Mouse (Mus musculus) forebrain, postnatal 0 days (tissue): ENCODE measurements around the gene Fam187b. TPM values are rescaled to one million over a fixed set of nuclear protein-coding genes. Genes with fewer than 3 reads are reported as not detected.

Experiments
- ATAC-seq: fragments of 200-750 bp; cut with Nextera tagmentation; 2 replicates; pipeline ENCODE4 v1.8.0; 2017; ENCODE audit warnings: mild to moderate bottlenecking, moderate library complexity
- DNase-seq: peaks from one replicate; pipeline ENCODE4 v3.0.0-alpha.2; 2015
- H3K27ac ChIP-seq: fragments of 300-500 bp; sonication (generic); 2 replicates; pipeline ENCODE4 v1.5.1; 2014; ENCODE audit warnings: low read depth, mild to moderate bottlenecking, antibody characterized with exemption, low read length, moderate library complexity, mixed read lengths
- H3K27me3 ChIP-seq: fragments of 300-500 bp; sonication (generic); 2 replicates; pipeline ENCODE4 v1.6.1; 2014; ENCODE audit warnings: mild to moderate bottlenecking, low read length, mixed read lengths; ENCODE audit not compliant: insufficient read depth
- H3K36me3 ChIP-seq: fragments of 300-500 bp; sonication (generic); 2 replicates; pipeline ENCODE4 v1.6.1; 2014; ENCODE audit warnings: mild to moderate bottlenecking, moderate library complexity; ENCODE audit not compliant: insufficient read depth
- H3K4me1 ChIP-seq: fragments of 300-500 bp; sonication (generic); 2 replicates; pipeline ENCODE4 v1.6.1; 2014; ENCODE audit warnings: antibody characterized with exemption; ENCODE audit not compliant: insufficient read depth
- H3K4me2 ChIP-seq: fragments of 300-500 bp; sonication (generic); 2 replicates; pipeline ENCODE4 v1.6.1; 2014; ENCODE audit warnings: low read depth, mild to moderate bottlenecking, moderate library complexity
- H3K4me3 ChIP-seq: fragments of 300-500 bp; sonication (generic); 2 replicates; pipeline ENCODE4 v1.5.1; 2014; ENCODE audit warnings: low read depth, low read length, mixed read lengths
- H3K9ac ChIP-seq: fragments of 300-500 bp; sonication (generic); 2 replicates; pipeline ENCODE4 v1.6.1; 2014; ENCODE audit warnings: mild to moderate bottlenecking
- H3K9me3 ChIP-seq: fragments of 300-500 bp; sonication (generic); 2 replicates; pipeline ENCODE4 v1.6.1; 2016; ENCODE audit warnings: low read length
- CTCF ChIP-seq: sonication (generic); IDR thresholded peaks from 2 replicates; pipeline ENCODE4 v1.5.1; 2016; ENCODE audit warnings: antibody characterized with exemption, control low read depth, low read depth
- WGBS: fragments of 180-500 bp; shearing (Covaris S2); extraction: QIAGEN DNeasy Blood & Tissue Kit; methylation state at CpG from one replicate; pipeline ENCODE4 v1.1.7; 2014; 5-methylcytosine and 5-hydroxymethylcytosine counted together
- polyA plus RNA-seq: library from polyadenylated mRNA; unstranded; fragments of >200 nt; fragmentation: Nextera tagmentation; extraction: Ambion mirVana; gene quantifications from 2 replicates; pipeline ENCODE4 v1.2.1, GENCODE M21; 2015
- total RNA-seq: library from RNA; depleted of rRNA; stranded (reverse); fragments of >200 nt; gene quantifications from 2 replicates; pipeline ENCODE4 v1.2.3, GENCODE M21; 2014

Gene Fam187b
- total and polyA plus RNA-seq, 2 experiments from 2014 or later, result 0.48 to 0.50 TPM

DNA sequence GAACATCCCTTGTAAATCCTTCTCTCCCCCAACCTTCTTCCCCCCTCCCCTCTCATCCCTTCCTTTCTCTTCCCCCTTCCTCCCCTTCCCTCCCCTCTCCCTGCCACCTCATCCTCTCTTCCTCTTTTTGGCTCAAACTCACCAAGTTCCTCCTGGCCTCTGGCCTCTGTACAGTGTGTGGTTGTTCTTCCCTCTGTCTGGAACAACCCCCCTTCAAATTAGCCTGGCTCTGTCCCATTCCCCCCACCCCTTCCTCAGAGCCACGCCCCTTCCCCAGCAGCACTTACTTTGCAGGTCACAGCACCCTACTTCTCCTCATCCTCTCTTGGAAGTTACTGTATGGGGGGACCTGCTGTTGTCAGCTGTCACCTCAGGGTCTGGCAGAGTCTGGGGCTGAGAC lies 34.6 kb downstream of the Fam187b start:
- Histone ChIP-seq H3K27ac (no peak overlapping the region), H3K4me3 (no peak overlapping the region), H3K9ac (no peak overlapping the region), H3K27me3 (no peaks in the 10 kb centered on the region; the same call in 1 of the 2 replicates), H3K9me3 (no peaks in the 10 kb centered on the region), H3K36me3 (no peaks in the 10 kb centered on the region), H3K4me2 (no peak overlapping the region), H3K4me1 (no peaks in the 10 kb centered on the region)
- ATAC-seq, result no peak
- WGBS, result 74% methylated on average over 1 of the region's 1 CpGs
- no peak for TF ChIP-seq CTCF
- DNase-seq, result no peak

DNA sequence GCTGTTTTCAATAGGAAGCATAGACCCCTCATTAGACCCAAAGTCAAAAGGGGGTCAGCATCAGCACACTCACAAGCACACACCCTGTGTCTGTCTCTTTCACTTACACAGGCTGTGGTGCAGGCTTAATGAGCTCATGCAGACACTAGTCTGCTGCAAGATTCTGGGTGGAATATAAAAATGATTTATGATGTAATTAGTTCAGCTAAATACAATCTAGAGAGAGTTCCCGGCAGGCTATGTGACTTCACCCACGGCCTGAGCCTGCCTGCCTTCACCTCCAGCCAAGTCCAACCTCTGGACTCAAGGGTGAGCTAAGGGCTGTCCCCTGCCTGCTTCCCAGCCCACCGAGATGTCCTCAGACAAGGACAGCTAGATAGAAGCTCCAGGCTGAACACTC lies 35.3 kb downstream of the Fam187b start:
- ATAC-seq (no peak), DNase-seq (no peak)
- no peaks in the 10 kb centered on the region for H3K9me3 ChIP-seq
- H3K4me3 ChIP-seq, result no peak overlapping the region
- 77% methylated on average over 3 of the region's 3 CpGs for WGBS
- no peaks in the 10 kb centered on the region for H3K4me1 ChIP-seq
- H3K27me3 ChIP-seq, result no peaks in the 10 kb centered on the region; the same call in 1 of the 2 replicates
- no peak overlapping the region for H3K9ac ChIP-seq
- no peak overlapping the region for H3K27ac ChIP-seq
- no peak overlapping the region for H3K4me2 ChIP-seq
- no peaks in the 10 kb centered on the region for H3K36me3 ChIP-seq
- TF ChIP-seq CTCF, result no peak

DNA sequence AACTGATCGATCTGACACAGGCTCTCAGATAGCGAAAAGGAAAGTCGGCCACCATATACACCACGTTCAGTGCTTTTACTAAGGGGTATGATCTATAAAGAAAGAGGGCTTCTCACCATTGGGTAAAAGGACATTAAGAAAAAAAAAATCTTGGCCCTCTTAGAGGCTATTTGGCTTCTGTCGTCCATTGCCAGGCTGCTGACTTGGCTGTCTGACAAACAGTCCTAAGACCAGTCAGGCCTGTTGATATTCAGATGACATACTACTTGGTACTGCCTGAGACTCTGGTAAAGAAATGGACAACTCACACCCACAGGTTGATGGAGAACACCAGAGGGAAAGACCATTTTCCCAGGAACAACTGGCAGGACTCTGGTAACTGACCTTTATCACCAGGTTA lies 39.4 kb downstream of the Fam187b start:
- H3K4me2 ChIP-seq, result no peak overlapping the region
- H3K36me3 ChIP-seq, result no peaks in the 10 kb centered on the region
- H3K27ac ChIP-seq, result no peak overlapping the region
- H3K27me3 ChIP-seq, result no peaks in the 10 kb centered on the region
- no peaks in the 10 kb centered on the region for H3K4me1 ChIP-seq
- no peak for TF ChIP-seq CTCF
- no peak for DNase-seq
- no peak for ATAC-seq
- no peak overlapping the region for H3K4me3 ChIP-seq
- H3K9me3 ChIP-seq, result no peaks in the 10 kb centered on the region
- no peak overlapping the region for H3K9ac ChIP-seq
- 73% methylated on average over 5 of the region's 5 CpGs for WGBS

DNA sequence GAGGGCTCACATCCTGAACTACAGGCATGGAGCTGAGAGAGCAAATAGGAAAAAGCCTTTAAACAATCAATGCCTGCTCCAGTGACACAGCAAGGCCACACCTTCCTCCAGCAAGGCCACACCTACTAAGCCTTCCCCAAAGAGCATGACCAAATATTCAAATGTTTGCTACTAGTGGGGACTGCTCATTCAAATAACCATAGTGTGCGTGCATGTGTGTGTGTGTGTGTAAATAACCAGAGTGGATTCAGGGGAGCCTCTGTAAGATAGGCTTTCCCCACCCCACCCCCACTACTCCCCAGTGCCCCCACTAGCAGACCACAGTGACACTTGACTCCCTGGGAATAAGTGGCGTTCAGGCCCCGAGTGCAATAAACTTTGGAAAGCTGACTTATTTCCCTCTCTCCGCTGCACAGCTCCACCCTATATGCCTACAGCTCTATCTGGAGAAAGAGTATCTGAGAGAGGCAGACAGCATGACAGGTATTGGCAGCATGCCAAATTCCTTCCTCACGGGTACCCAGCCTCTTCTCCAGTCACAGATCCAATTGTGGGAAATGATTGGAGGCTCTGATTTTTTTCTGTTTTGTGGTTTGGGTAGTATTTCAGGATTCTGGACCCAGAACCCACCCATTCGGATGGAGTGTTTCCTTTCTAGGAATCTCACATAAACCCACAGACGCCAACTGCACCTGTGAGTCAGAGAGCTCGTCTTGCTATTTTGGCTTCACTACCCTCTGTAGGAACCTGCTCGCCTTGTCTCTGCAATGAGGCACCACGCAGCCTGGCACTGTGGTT lies 43.7 kb downstream of the Fam187b start:
- H3K4me3 ChIP-seq, result no peak overlapping the region
- H3K9me3 ChIP-seq, result no peaks in the 10 kb centered on the region
- 38% methylated on average over 10 of the region's 10 CpGs for WGBS
- TF ChIP-seq CTCF, result no peak
- no peak overlapping the region for H3K27ac ChIP-seq
- no peaks in the 10 kb centered on the region for H3K36me3 ChIP-seq
- peak; percentile 59; the same call in 1 of the 2 replicates for ATAC-seq
- no peak overlapping the region for H3K9ac ChIP-seq
- H3K4me2 ChIP-seq, result no peak overlapping the region
- peak; percentile 50 for DNase-seq
- no peaks in the 10 kb centered on the region for H3K27me3 ChIP-seq
- no peaks in the 10 kb centered on the region for H3K4me1 ChIP-seq

DNA sequence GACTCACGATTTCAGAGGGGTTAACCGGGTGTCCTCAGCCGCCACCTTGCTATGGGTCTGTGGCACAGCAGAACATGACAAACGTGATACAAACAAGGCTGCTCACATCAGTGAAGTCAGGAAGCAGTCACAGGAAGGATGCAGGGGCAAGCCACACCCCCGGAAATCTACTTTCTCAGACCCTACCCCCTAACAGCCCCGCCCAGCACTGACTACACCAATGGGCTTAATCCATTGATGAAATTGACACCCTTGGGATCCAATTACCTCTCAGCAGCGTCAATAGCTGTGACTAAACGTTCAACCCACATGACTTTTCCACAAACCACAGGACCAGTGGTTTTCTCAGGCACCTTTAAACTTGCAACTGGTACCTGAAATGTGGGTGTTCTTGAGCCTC lies 55.0 kb downstream of the Fam187b start:
- H3K4me2 ChIP-seq, result no peak overlapping the region
- no peaks in the 10 kb centered on the region for H3K36me3 ChIP-seq
- H3K9me3 ChIP-seq, result no peaks in the 10 kb centered on the region
- no peak for DNase-seq
- WGBS, result 71% methylated on average over 8 of the region's 8 CpGs
- no peaks in the 10 kb centered on the region for H3K27me3 ChIP-seq
- TF ChIP-seq CTCF, result no peak
- no peak overlapping the region for H3K27ac ChIP-seq
- no peak overlapping the region for H3K9ac ChIP-seq
- no peaks in the 10 kb centered on the region for H3K4me1 ChIP-seq
- ATAC-seq, result no peak
- H3K4me3 ChIP-seq, result no peak overlapping the region

DNA sequence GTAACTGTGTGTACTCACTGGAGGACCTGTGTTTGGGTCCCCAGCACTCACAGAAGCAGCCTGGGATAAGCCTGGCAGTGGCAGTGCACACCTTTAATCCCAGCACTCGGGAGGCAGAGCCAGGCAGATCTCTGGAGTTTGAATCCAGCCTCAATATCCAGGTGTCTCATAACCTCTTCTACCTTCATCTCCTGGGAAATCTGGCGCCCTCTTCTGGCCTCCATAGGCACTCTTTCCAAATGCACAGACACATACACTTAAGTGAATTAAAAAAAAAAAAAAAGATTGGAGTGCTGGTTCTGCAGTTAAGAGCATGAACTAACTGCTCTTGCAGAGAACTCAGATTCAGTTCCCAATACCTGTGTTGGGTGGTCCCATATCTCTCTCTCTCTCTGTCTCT lies 57.1 kb downstream of the Fam187b start:
- H3K36me3 ChIP-seq, result no peaks in the 10 kb centered on the region
- ATAC-seq, result no peak
- no peaks in the 10 kb centered on the region for H3K27me3 ChIP-seq
- no peak for TF ChIP-seq CTCF
- no peak overlapping the region for H3K4me3 ChIP-seq
- no peak overlapping the region for H3K4me2 ChIP-seq
- DNase-seq, result no peak
- H3K4me1 ChIP-seq, result no peaks in the 10 kb centered on the region
- no peaks in the 10 kb centered on the region for H3K9me3 ChIP-seq
- 76% methylated on average over 2 of the region's 2 CpGs for WGBS
- no peak overlapping the region for H3K9ac ChIP-seq
- no peak overlapping the region for H3K27ac ChIP-seq

DNA sequence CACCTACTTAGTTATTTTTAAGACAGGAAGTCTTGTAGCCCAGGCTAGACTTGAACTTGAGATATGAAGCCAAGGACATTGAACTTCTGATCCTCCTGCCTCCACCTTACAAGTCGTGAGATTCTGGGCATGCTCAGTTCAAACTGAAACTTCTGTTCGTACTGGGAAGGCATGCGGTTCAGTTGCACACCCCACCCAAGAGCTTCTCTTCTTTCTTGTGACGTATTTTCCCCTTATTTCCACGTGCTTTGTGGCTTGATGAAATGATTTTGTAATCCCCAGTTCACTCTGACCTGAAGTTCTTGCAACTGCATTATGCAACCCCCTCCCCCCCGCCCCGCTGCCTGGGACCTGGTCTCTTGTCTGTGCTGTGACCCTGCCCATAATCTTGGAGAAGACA lies 58.1 kb downstream of the Fam187b start:
- WGBS, result 81% methylated on average over 7 of the region's 7 CpGs
- no peaks in the 10 kb centered on the region for H3K9me3 ChIP-seq
- no peaks in the 10 kb centered on the region for H3K36me3 ChIP-seq
- H3K4me2 ChIP-seq, result no peak overlapping the region
- TF ChIP-seq CTCF, result no peak
- no peak overlapping the region for H3K4me3 ChIP-seq
- no peaks in the 10 kb centered on the region for H3K4me1 ChIP-seq
- ATAC-seq (no peak), DNase-seq (no peak)
- H3K9ac ChIP-seq, result no peak overlapping the region
- no peak overlapping the region for H3K27ac ChIP-seq
- H3K27me3 ChIP-seq, result no peaks in the 10 kb centered on the region
